Mouse (Mus musculus): Measurements from ENCODE around the gene Lsm2. TPM values are rescaled to one million over a fixed set of nuclear protein-coding genes. Genes with fewer than 3 reads are reported as not detected.
"Not testable (repeated sequence)": the region's sequence is repeated elsewhere in the genome, so short reads cannot be mapped to it uniquely, and the experiment has no call there.

Gene Lsm2
- total and polyA plus RNA-seq, 2 experiments from 2014 or later: 23.1 to 64.2 TPM

- Histone ChIP-seq H3K4me3 (ENCODE audit: low read depth, low read length) (no peak overlapping the region), H3K27me3 (ENCODE audit: control insufficient read depth, insufficient read depth, low read length) (peaks cover 23% of the 10 kb centered on the region), H3K27ac (ENCODE audit: low read depth) (0 out of 2 replicates have a peak overlapping the region, but pooled peaks have one; percentile 44), H3K9me3 (replicated peaks; ENCODE audit: control insufficient read depth, low read length) (no peaks in the 10 kb centered on the region), H3K4me2 (ENCODE audit: low read depth, low read length) (no peak overlapping the region), H3K4me1 (ENCODE audit: control insufficient read depth, insufficient read depth) (no peaks in the 10 kb centered on the region), H3K9ac (replicated peaks; ENCODE audit: low read depth, low read length) (no peak overlapping the region), H3K36me3 (replicated peaks; ENCODE audit: control insufficient read depth, insufficient read depth, low read length) (no peaks in the 10 kb centered on the region)
- whole genome bisulfite sequencing: 49% methylated on average over 5 of the region's 5 CpGs
- DNase-seq (ENCODE audit: low spot score) (no peak), ATAC-seq (ENCODE audit: insufficient read depth, low read depth) (no peak)
- TF ChIP-seq EP300 (IDR thresholded peaks at IDR 0.05; ENCODE audit: low read depth) (no peak), CTCF (IDR thresholded peaks at IDR 0.05; ENCODE audit: low read depth) (no peak)
Observed at GRCm38 (mm10) chr17:34965627-34966026, 16.0 kb upstream of the Lsm2 start.

DNA sequence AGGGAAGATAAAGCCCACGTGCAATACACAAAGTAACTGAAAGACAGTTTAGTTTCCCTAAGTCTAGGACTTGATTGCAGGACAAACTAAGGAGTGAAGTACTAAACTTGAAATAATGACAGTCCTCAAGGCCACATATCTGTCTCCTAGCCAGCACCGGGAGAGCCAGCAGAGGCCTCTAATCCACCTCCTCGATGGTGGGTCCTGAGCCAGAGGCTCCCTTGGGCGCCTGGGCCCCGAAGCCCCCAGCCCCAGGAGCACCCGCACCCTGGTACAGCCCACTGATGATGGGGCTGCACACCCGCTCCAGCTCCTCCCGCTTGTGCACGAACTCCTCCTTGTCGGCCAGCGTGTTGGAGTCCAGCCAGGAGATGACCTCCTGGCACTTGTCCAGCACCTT, 11.8 kb upstream of the Lsm2 start, which contains the start of gene Gm20481:
Gm20481 (plus strand) TSS at position 91 of the 400 bp plus-strand sequence.
- H3K27ac ChIP-seq (ENCODE audit: low read depth); H3K4me3 ChIP-seq (ENCODE audit: low read depth, low read length); H3K9me3 ChIP-seq (replicated peaks; ENCODE audit: control insufficient read depth, low read length); H3K4me2 ChIP-seq (ENCODE audit: low read depth, low read length); DNase-seq (ENCODE audit: low spot score); H3K9ac ChIP-seq (replicated peaks; ENCODE audit: low read depth, low read length); H3K36me3 ChIP-seq (replicated peaks; ENCODE audit: control insufficient read depth, insufficient read depth, low read length); H3K4me1 ChIP-seq (ENCODE audit: control insufficient read depth, insufficient read depth); ATAC-seq (ENCODE audit: insufficient read depth, low read depth): not testable (repeated sequence)
- H3K27me3 ChIP-seq (ENCODE audit: control insufficient read depth, insufficient read depth, low read length): peaks cover 23% of the 10 kb centered on the region
- WGBS: 60% methylated on average over 6 of the region's 11 CpGs

DNA sequence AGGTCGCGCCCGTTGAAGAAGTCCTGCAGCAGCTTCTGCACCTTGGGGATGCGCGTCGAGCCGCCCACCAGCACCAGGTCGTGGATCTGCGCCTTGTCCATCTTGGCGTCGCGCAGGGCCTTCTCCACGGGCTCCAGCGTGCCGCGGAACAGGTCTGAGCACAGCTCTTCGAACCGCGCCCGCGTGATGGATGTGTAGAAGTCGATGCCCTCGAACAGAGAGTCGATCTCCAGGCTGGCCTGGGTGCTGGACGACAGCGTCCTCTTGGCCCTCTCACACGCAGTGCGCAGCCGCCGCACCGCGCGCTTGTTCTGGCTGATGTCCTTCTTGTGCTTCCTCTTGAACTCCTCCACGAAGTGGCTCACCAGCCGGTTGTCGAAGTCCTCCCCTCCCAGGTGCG, 10.8 kb upstream of the Lsm2 start:
- ATAC-seq (ENCODE audit: insufficient read depth, low read depth); DNase-seq (ENCODE audit: low spot score); H3K36me3 ChIP-seq (replicated peaks; ENCODE audit: control insufficient read depth, insufficient read depth, low read length); H3K4me3 ChIP-seq (ENCODE audit: low read depth, low read length); H3K27ac ChIP-seq (ENCODE audit: low read depth); H3K9ac ChIP-seq (replicated peaks; ENCODE audit: low read depth, low read length); H3K9me3 ChIP-seq (replicated peaks; ENCODE audit: control insufficient read depth, low read length); H3K4me2 ChIP-seq (ENCODE audit: low read depth, low read length); H3K4me1 ChIP-seq (ENCODE audit: control insufficient read depth, insufficient read depth): not testable (repeated sequence)
- peaks cover 23% of the 10 kb centered on the region for H3K27me3 ChIP-seq (ENCODE audit: control insufficient read depth, insufficient read depth, low read length)
- 36% methylated on average over 4 of the region's 37 CpGs for WGBS

DNA sequence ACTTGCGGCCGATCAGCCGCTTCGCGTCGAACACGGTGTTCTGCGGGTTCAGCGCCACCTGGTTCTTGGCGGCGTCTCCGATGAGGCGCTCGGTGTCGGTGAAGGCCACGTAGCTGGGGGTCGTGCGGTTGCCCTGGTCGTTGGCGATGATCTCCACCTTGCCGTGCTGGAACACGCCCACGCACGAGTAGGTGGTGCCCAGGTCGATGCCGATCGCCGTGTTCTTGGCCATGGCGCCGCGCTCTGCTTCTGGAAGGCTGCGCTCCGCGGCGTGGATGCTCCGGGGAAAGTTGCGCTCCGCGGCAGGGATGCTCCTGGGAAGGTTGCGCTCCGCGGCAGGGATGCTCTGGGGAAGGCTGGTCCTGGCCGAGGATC, 10.0 kb upstream of the Lsm2 start:
- WGBS: 4% methylated on average over 19 of the region's 43 CpGs
- not testable (repeated sequence) for H3K27ac ChIP-seq (ENCODE audit: low read depth); H3K4me1 ChIP-seq (ENCODE audit: control insufficient read depth, insufficient read depth); H3K36me3 ChIP-seq (replicated peaks; ENCODE audit: control insufficient read depth, insufficient read depth, low read length); H3K9ac ChIP-seq (replicated peaks; ENCODE audit: low read depth, low read length); H3K9me3 ChIP-seq (replicated peaks; ENCODE audit: control insufficient read depth, low read length); DNase-seq (ENCODE audit: low spot score)
- Histone ChIP-seq H3K27me3 (ENCODE audit: control insufficient read depth, insufficient read depth, low read length) (peaks cover 23% of the 10 kb centered on the region), H3K4me2 (ENCODE audit: low read depth, low read length) (peak overlapping the region; percentile 60), H3K4me3 (ENCODE audit: low read depth, low read length) (peak overlapping the region; percentile 44)
- ATAC-seq (ENCODE audit: insufficient read depth, low read depth): peak; percentile 1; the same call in 1 of the 2 replicates

GRCm38 (mm10) chr17:34972069-34972749, 9.5 kb upstream of the Lsm2 start, which contains the start of the genes Hspa1a and Hspa1l:
Gene Hspa1a (minus strand): TSS chr17:34972156.
Gene Hspa1l (plus strand): TSS chr17:34972703.
- peak within 1 kb of the TSS; percentile 69 for H3K27ac ChIP-seq (ENCODE audit: low read depth)
- H3K4me1 ChIP-seq (ENCODE audit: control insufficient read depth, insufficient read depth); H3K36me3 ChIP-seq (replicated peaks; ENCODE audit: control insufficient read depth, insufficient read depth, low read length); H3K9me3 ChIP-seq (replicated peaks; ENCODE audit: control insufficient read depth, low read length): not testable (repeated sequence)
- peak within 1 kb of the TSS; percentile 6; the same call in 1 of the 2 replicates for H3K9ac ChIP-seq (replicated peaks; ENCODE audit: low read depth, low read length)
- ATAC-seq (ENCODE audit: insufficient read depth, low read depth): peak; percentile 91
- peak within 1 kb of the TSS; percentile 60 for H3K4me2 ChIP-seq (ENCODE audit: low read depth, low read length)
- under 1% methylated on average over 25 of the region's 33 CpGs for WGBS
- peaks cover 23% of the 10 kb centered on the region for H3K27me3 ChIP-seq (ENCODE audit: control insufficient read depth, insufficient read depth, low read length)
- peak; percentile 93 for DNase-seq (ENCODE audit: low spot score)
- peak within 1 kb of the TSS; percentile 44 for H3K4me3 ChIP-seq (ENCODE audit: low read depth, low read length)
